Mouse (Mus musculus) kidney, embryonic 16.5 days (tissue): ENCODE results near the gene Smc4. TPM values are rescaled to one million over a fixed set of nuclear protein-coding genes. Genes with fewer than 3 reads are reported as not detected.
"Not testable (repeated sequence)": the region's sequence is repeated elsewhere in the genome, so short reads cannot be mapped to it uniquely, and the experiment has no call there.

ENCODE experiments used
- ATAC-seq: fragments of 200-750 bp; cut with Nextera tagmentation; 2 replicates; pipeline ENCODE4 v1.8.0; 2017; ENCODE audit warnings: moderate TSS enrichment; ENCODE audit not compliant: low FRiP score, low TSS enrichment
- H3K27ac ChIP-seq: fragments of 300-500 bp; sonication (generic); 2 replicates; pipeline ENCODE4 v1.5.1; 2014; ENCODE audit warnings: low read length
- H3K27me3 ChIP-seq: fragments of 300-500 bp; sonication (generic); 2 replicates; pipeline ENCODE4 v1.6.1; 2014; ENCODE audit warnings: low read length, control low read depth, mixed read lengths; ENCODE audit not compliant: insufficient read depth
- H3K36me3 ChIP-seq: fragments of 300-500 bp; sonication (generic); 2 replicates; pipeline ENCODE4 v1.6.1; 2014; ENCODE audit warnings: low read length, control low read depth, mixed read lengths; ENCODE audit not compliant: insufficient read depth
- H3K4me1 ChIP-seq: fragments of 300-500 bp; sonication (generic); 2 replicates; pipeline ENCODE4 v1.6.1; 2014; ENCODE audit warnings: low read length, control low read depth, mixed read lengths; ENCODE audit not compliant: insufficient read depth
- H3K4me2 ChIP-seq: fragments of 300-500 bp; sonication (generic); replicated peaks from 2 replicates; pipeline ENCODE4 v1.6.1; 2014; ENCODE audit warnings: low read depth, low read length
- H3K4me3 ChIP-seq: fragments of 300-500 bp; sonication (generic); 2 replicates; pipeline ENCODE4 v1.5.1; 2014; ENCODE audit warnings: mild to moderate bottlenecking, low read length
- H3K9ac ChIP-seq: fragments of 300-500 bp; sonication (generic); replicated peaks from 2 replicates; pipeline ENCODE4 v1.6.1; 2014; ENCODE audit warnings: low read length
- H3K9me3 ChIP-seq: fragments of 300-500 bp; sonication (generic); 2 replicates; pipeline ENCODE4 v1.6.1; 2016; ENCODE audit warnings: low read length, control low read depth
- WGBS: fragments of 180-500 bp; shearing (Covaris S2); extraction: QIAGEN DNeasy Blood & Tissue Kit; methylation state at CpG from one replicate; pipeline ENCODE4 v1.1.7; 2014; 5-methylcytosine and 5-hydroxymethylcytosine counted together
- polyA plus RNA-seq: library from polyadenylated mRNA; unstranded; fragments of >200 nt; fragmentation: Nextera tagmentation; extraction: Ambion mirVana; gene quantifications from 2 replicates; pipeline ENCODE4 v1.2.1, GENCODE M21; 2015

Smc4 gene
- polyA plus RNA-seq, 1 experiment from 2014 or later, result 153 TPM

- Histone ChIP-seq H3K9ac (no peak overlapping the region), H3K4me2 (no peak overlapping the region), H3K36me3 (peaks cover 9% of the 10 kb centered on the region; the same call in 1 of the 2 replicates), H3K27me3 (no peaks in the 10 kb centered on the region), H3K4me3 (no peak overlapping the region), H3K27ac (no peak overlapping the region), H3K9me3 (no peaks in the 10 kb centered on the region), H3K4me1 (peaks cover 14% of the 10 kb centered on the region)
- no peak for ATAC-seq
- 84% methylated on average over 2 of the region's 2 CpGs for WGBS
Observed at GRCm38 (mm10) chr3:69008873-69009272, 4.3 kb downstream of the Smc4 start.

DNA sequence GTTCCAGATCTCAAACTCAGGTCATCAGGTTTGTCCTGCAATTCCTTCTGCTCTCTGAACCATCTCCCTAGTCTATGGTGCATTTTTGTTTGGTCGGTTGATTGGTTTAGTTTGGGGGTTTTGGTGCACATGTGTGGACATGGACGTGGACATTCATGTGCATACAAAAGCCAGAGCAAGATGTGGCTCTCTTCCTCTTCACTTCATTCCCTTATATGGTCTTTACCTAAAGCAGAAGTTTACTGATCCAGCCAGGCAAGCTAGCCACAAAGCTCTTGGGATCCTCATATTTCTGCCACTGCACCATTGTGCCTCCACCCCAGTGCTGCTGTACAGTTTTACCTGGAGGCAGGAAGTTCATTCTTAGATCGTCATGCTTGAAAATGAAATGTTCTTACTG, 12.6 kb downstream of the Smc4 start:
- no peak overlapping the region for H3K27ac ChIP-seq
- H3K9ac ChIP-seq, result no peak overlapping the region
- 85% methylated on average over 3 of the region's 3 CpGs for WGBS
- H3K36me3 ChIP-seq, result peaks cover 28% of the 10 kb centered on the region
- no peak overlapping the region for H3K4me2 ChIP-seq
- ATAC-seq, result no peak
- no peaks in the 10 kb centered on the region for H3K4me1 ChIP-seq
- no peaks in the 10 kb centered on the region for H3K9me3 ChIP-seq
- no peaks in the 10 kb centered on the region for H3K27me3 ChIP-seq
- H3K4me3 ChIP-seq, result no peak overlapping the region

DNA sequence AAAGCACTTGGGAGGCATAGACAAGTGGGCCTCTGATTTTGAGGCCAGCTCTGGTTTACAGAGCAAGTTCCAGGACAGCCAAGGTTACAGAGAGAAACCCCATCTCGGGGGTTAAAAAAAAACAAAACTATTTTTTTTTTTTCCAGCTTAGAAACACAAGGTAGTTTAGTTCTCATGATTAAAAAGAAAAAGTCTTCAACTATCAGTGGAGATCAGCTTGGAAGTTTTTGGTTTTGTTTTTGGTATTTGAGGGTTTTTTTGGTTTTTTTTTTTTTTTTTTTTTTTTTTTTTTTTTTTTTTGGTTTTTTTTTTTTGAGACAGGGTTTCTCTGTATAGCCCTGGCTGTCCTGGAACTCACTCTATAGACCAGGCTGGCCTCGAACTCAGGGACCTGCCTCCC, 14.1 kb downstream of the Smc4 start:
- 98% methylated on average over 2 of the region's 2 CpGs for WGBS
- H3K27ac ChIP-seq, H3K4me2 ChIP-seq, H3K27me3 ChIP-seq, H3K4me1 ChIP-seq, H3K9me3 ChIP-seq, H3K4me3 ChIP-seq, ATAC-seq, H3K9ac ChIP-seq: not testable (repeated sequence)
- peaks cover 32% of the 10 kb centered on the region for H3K36me3 ChIP-seq

- no peaks in the 10 kb centered on the region for H3K4me1 ChIP-seq
- peaks cover 35% of the 10 kb centered on the region for H3K36me3 ChIP-seq
- H3K9me3 ChIP-seq, result no peaks in the 10 kb centered on the region
- no peak overlapping the region for H3K27ac ChIP-seq
- ATAC-seq, result no peak
- no peaks in the 10 kb centered on the region for H3K27me3 ChIP-seq
- no peak overlapping the region for H3K4me2 ChIP-seq
- WGBS, result 92% methylated on average over 2 of the region's 2 CpGs
- no peak overlapping the region for H3K4me3 ChIP-seq
- H3K9ac ChIP-seq, result no peak overlapping the region
Observed at GRCm38 (mm10) chr3:69020285-69020684, 15.7 kb downstream of the Smc4 start.

DNA sequence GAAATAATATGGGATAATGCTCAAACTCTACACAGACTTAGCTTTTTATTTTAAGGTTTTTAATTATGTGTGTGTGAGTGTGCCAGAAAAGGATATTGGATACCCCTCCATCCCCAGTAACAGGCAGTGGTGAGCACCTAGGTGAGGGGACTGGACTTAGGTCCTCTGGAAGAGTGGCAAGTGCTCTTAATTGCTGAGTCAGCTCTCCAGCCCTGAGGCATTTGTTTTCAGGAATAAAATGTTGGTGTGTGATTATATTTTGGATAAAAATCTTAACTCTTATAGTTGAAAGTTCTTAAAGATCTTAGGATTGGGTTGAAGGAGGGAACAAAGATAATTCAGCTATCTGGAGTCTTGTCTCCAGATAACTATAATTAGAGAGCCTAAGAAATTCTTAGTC, 16.2 kb downstream of the Smc4 start:
- Histone ChIP-seq H3K4me2 (no peak overlapping the region), H3K36me3 (peaks cover 39% of the 10 kb centered on the region), H3K27ac (no peak overlapping the region), H3K27me3 (no peaks in the 10 kb centered on the region), H3K9me3 (no peaks in the 10 kb centered on the region), H3K4me3 (no peak overlapping the region), H3K9ac (no peak overlapping the region), H3K4me1 (no peaks in the 10 kb centered on the region)
- ATAC-seq, result no peak

DNA sequence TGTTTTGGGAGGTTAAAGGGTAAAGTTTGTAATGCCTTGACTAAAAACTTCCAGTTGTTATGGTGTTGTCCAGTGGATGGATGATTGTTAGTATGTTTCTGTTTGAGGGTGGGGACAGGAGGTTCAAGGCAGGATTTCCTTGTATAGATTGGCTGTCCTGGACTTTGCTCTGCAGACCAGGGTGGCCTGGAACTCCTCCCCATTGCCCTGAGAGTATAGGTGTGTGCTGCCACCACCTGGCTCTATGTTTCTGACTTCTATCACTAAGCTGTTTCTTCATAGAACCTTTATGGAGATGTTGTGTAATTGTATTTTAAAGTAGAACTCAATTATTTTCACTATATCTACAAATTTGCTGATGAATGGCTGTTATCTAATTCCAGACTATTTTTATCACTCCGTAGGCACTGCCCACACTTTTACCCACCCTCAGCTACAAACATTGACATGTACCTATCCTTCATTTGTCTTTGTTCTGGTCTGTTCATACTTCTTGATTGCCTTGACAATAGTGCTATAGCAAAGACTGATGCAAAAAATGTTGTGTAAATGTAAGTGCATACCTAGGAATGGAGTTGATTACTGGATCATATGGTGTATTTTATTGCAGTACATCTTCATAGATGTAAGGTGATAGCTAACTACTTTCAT, 21.7 kb downstream of the Smc4 start:
- Histone ChIP-seq H3K4me3 (no peak overlapping the region), H3K9me3 (no peaks in the 10 kb centered on the region), H3K4me1 (no peaks in the 10 kb centered on the region), H3K27ac (no peak overlapping the region), H3K9ac (no peak overlapping the region), H3K36me3 (peaks cover 48% of the 10 kb centered on the region), H3K27me3 (no peaks in the 10 kb centered on the region), H3K4me2 (no peak overlapping the region)
- ATAC-seq, result no peak
- WGBS, result 100% methylated on average over 1 of the region's 1 CpGs

DNA sequence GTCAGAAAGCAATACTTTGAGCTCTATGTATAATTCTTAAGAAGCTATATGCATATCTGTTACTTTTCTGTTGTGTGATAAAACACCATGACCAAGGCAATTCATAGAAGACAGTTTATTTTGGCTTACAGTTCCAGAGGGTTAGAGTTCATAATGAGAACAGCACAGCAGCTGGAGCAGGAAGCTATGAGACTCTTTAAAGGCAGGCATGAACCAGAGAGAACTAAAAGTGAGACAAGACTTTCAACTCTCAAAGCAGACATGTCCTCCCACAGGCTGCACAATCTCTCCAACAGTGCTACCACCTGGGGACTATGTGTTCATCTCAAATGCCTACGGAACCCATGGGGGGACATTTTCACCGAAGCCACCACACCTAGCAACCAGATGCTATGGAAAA, 35.6 kb downstream of the Smc4 start:
- Histone ChIP-seq H3K36me3 (peaks cover 21% of the 10 kb centered on the region), H3K4me2 (peak overlapping the region; percentile 26; the same call in 1 of the 2 replicates), H3K4me1 (peaks cover 21% of the 10 kb centered on the region), H3K9me3 (0 out of 2 replicates have a peak, but pooled peaks cover 3% of the 10 kb centered on the region), H3K27ac (no peak overlapping the region), H3K27me3 (no peaks in the 10 kb centered on the region), H3K4me3 (peak overlapping the region; percentile 20; the same call in 1 of the 2 replicates), H3K9ac (no peak overlapping the region)
- WGBS, result 96% methylated on average over 2 of the region's 2 CpGs
- ATAC-seq, result no peak

DNA sequence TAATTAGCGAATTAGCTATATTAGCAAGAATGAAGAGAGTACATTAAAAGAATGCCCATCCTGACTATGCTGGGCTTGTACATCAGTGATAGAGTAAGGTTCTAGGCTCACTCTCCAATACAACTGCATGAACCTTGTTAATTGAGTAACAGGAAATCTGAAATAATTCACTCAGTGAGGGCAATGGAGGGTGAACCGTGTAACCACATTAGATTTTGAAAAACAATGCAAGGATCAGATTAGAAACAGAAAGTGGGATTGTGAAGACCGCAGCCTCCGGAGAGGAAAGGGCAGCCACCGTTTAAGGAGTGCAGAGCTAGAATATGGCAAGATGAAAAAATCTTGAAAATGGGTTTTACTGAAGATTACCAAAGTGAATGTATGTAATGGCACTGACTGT, 36.8 kb downstream of the Smc4 start:
- ATAC-seq, result no peak
- H3K4me2 ChIP-seq, result peak overlapping the region; percentile 49
- peaks cover 17% of the 10 kb centered on the region for H3K36me3 ChIP-seq
- 0 out of 2 replicates have a peak, but pooled peaks cover 3% of the 10 kb centered on the region for H3K9me3 ChIP-seq
- peak overlapping the region; percentile 34 for H3K4me3 ChIP-seq
- H3K27me3 ChIP-seq, result no peaks in the 10 kb centered on the region
- WGBS, result 53% methylated on average over 5 of the region's 5 CpGs
- 0 out of 2 replicates have a peak overlapping the region, but pooled peaks have one; percentile 46 for H3K9ac ChIP-seq
- peaks cover 31% of the 10 kb centered on the region for H3K4me1 ChIP-seq
- no peak overlapping the region for H3K27ac ChIP-seq

- Histone ChIP-seq H3K9me3 (0 out of 2 replicates have a peak, but pooled peaks cover 3% of the 10 kb centered on the region), H3K36me3 (peaks cover 10% of the 10 kb centered on the region), H3K4me3 (peak overlapping the region; percentile 77), H3K27ac (peak overlapping the region; percentile 95), H3K4me2 (peak overlapping the region; percentile 61), H3K4me1 (peaks cover 30% of the 10 kb centered on the region), H3K9ac (peak overlapping the region; percentile 98), H3K27me3 (no peaks in the 10 kb centered on the region)
- ATAC-seq, result peak; percentile 63
- under 1% methylated on average over 35 of the region's 42 CpGs for WGBS
Observed at GRCm38 (mm10) chr3:69044167-69044591, 39.6 kb downstream of the Smc4 start.

DNA sequence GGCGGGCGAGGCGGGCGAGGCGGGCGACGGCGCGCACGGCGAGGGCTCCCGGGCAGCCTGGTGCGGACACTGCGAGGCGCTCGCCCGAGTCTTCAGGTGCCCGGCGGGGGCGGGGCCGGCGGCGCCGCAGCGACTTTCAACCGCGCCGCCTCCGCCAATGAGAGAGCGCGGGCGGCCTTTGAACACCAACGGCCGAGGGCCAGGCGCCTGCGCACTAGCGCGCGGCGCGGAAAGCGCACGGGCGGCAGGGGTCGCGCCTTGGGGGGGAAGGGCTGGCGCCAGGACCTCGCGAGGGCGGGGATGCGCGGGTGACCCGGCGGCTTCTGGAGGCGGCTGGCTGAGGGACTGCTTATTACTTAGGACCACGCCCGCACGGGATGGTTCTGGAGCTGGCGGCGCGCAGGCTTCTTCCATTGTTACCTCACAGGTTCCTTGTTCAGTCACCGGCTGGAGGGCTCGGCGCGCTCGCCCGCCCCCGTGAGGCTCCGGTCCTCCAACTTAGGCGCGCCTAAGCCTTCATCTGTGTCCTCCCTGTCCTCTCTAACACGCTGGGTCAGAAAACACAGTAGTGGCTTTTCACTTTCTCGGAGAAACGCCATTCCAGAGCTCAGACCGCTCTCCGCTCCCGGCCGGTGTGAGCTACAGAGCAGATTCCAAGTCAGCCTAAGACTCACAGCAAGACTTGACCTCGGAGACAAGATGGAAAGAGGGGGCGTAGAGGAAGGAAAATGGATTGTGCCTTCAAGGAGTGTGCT, 40.3 kb downstream of the Smc4 start, which contains the start of gene Trim59:
Trim59 (minus strand) TSS at position 111 of the 755 bp plus-strand sequence.
- H3K4me3 ChIP-seq, result peak within 1 kb of the TSS; percentile 77
- WGBS, result under 1% methylated on average over 55 of the region's 80 CpGs
- no peaks in the 10 kb centered on the region for H3K27me3 ChIP-seq
- peak; percentile 97 for ATAC-seq
- peaks cover 29% of the 10 kb centered on the region for H3K4me1 ChIP-seq
- 0 out of 2 replicates have a peak, but pooled peaks cover 3% of the 10 kb centered on the region for H3K9me3 ChIP-seq
- peaks cover 7% of the 10 kb centered on the region; the same call in 1 of the 2 replicates for H3K36me3 ChIP-seq
- peak within 1 kb of the TSS; percentile 99 for H3K27ac ChIP-seq
- H3K4me2 ChIP-seq, result peak within 1 kb of the TSS; percentile 72
- peak within 1 kb of the TSS; percentile 98 for H3K9ac ChIP-seq
